Mouse (Mus musculus): ENCODE measurements at regions not wholly inside any gene's neighbourhood (a gene's known extent, or its start where the extent isn't known, plus 50 kb on each side); places are given as distances from the start of the nearest gene placed in this dataset.
A peak's percentile ranks its signal among the peaks of the same experiment; 100 is the strongest.

DNA sequence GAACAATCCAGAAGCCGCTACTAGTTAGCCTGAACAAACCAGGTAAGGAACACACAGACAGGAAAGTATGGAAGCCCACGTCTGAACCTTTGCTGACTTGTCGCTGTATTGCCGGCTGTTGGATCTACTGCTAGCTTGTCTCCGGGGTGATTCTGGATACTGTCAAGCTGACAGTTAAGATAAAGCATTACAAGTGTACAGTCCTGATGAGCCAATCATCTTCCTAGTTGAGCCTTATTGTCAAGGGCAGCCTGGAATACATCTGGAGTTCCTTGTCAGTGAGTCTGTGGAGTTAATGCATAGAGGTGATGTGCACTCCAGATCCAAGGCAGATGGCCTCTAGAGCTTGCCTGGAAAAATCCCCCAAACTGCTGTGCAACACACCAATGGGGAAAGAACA, 157.8 kb upstream of the Dynlrb2 start:
- no peak for ATAC-seq (ENCODE audit: low FRiP score, low TSS enrichment)
- Histone ChIP-seq H3K9me3 (ENCODE audit: control insufficient read depth, low read length) (no peaks in the 10 kb centered on the region), H3K36me3 (ENCODE audit: control insufficient read depth, insufficient read depth, low read length) (no peaks in the 10 kb centered on the region), H3K27me3 (ENCODE audit: control insufficient read depth, insufficient read depth, low read length) (no peaks in the 10 kb centered on the region), H3K27ac (replicated peaks; ENCODE audit: low read depth, low read length) (no peak overlapping the region), H3K4me2 (ENCODE audit: low read length) (no peak overlapping the region), H3K9ac (replicated peaks; ENCODE audit: low read length) (no peak overlapping the region), H3K4me3 (replicated peaks; ENCODE audit: low read depth, low read length) (no peak overlapping the region), H3K4me1 (ENCODE audit: control insufficient read depth, insufficient read depth, low read length) (no peaks in the 10 kb centered on the region)
- DNase-seq, result no peak
- whole genome bisulfite sequencing, result 92% methylated on average over 5 of the region's 5 CpGs

DNA sequence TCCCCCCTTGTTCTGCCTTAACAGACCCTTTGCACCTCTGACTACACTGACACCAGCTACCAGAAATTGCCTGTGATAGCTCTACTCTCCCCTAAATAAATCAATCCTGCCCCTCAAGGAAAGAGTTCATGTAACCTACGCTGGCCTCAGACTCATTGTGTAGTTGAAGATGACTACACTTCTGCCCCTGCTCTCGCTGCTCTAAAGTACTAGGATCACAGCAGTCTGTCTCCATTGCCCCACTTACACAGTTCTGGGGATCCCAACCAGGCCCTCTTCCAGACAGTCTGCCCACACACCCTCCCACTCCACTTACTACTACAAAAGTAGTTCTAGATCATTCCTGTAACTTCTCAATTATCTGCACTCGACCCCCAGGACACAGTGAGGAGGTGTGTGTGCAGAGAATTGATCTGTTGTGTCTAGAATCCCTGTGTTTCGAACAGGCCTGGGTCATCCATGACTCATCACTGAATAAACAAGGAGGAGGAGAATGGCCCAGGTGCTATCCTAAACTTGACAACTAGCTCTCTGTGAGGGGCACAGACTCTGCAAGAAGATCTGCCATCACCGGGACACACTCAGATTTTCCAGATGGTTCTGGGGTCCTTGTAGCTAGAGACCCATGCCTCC, 160.1 kb upstream of the Dynlrb2 start:
- Histone ChIP-seq H3K4me1 (ENCODE audit: control insufficient read depth, insufficient read depth, low read length) (no peaks in the 10 kb centered on the region), H3K36me3 (ENCODE audit: control insufficient read depth, insufficient read depth, low read length) (no peaks in the 10 kb centered on the region), H3K27ac (replicated peaks; ENCODE audit: low read depth, low read length) (no peak overlapping the region), H3K27me3 (ENCODE audit: control insufficient read depth, insufficient read depth, low read length) (no peaks in the 10 kb centered on the region), H3K9me3 (ENCODE audit: control insufficient read depth, low read length) (no peaks in the 10 kb centered on the region), H3K4me3 (replicated peaks; ENCODE audit: low read depth, low read length) (no peak overlapping the region), H3K4me2 (ENCODE audit: low read length) (no peak overlapping the region), H3K9ac (replicated peaks; ENCODE audit: low read length) (no peak overlapping the region)
- no peak for ATAC-seq (ENCODE audit: low FRiP score, low TSS enrichment)
- no peak for DNase-seq
- WGBS, result 92% methylated on average over 5 of the region's 5 CpGs

DNA sequence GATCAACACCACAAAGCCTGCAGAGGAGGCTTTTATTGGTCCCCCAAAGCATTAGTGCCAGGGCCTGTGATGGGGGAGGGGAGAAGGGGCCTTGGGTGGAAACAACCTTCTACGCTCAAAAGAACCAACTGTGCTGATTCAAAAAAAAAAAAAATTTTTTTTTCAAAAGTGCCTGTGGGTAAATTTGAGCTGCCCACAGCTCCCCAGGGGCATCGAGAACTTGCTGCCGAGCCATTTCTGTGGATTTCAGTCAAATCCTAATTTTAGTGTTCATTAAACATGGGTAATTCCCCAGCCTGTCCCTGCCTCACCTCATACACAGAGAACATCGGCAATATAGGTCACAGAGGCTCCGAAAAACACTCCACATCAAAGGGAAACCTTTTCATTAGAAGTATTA, 161.2 kb upstream of the Dynlrb2 start:
- H3K4me2 ChIP-seq (ENCODE audit: low read length), result no peak overlapping the region
- H3K27ac ChIP-seq (replicated peaks; ENCODE audit: low read depth, low read length), result no peak overlapping the region
- WGBS, result 79% methylated on average over 5 of the region's 5 CpGs
- no peaks in the 10 kb centered on the region for H3K9me3 ChIP-seq (ENCODE audit: control insufficient read depth, low read length)
- no peaks in the 10 kb centered on the region for H3K27me3 ChIP-seq (ENCODE audit: control insufficient read depth, insufficient read depth, low read length)
- H3K36me3 ChIP-seq (ENCODE audit: control insufficient read depth, insufficient read depth, low read length), result no peaks in the 10 kb centered on the region
- no peak overlapping the region for H3K4me3 ChIP-seq (replicated peaks; ENCODE audit: low read depth, low read length)
- no peaks in the 10 kb centered on the region for H3K4me1 ChIP-seq (ENCODE audit: control insufficient read depth, insufficient read depth, low read length)
- ATAC-seq (ENCODE audit: low FRiP score, low TSS enrichment), result no peak
- no peak overlapping the region for H3K9ac ChIP-seq (replicated peaks; ENCODE audit: low read length)
- DNase-seq, result no peak

DNA sequence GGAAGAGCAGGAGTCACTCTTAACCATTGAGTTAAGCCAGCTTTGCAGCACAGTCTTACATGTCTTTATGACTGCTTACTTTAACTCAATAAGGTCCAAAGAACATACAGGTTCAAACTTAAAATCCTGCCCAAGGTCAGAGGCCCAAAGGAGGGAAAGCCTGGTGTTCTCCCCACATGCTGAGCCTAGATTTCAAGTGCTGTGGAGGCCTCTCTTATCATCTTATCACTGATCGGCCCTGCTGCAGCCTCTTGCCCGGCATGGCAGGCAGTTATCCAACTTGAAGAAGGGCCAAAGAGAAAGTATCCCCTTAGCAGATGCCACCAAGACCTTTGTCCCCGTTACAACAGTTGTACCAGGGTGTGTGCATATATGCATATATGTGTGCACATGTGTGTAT, 170.0 kb upstream of the Dynlrb2 start:
- H3K9ac ChIP-seq (replicated peaks; ENCODE audit: low read length), result no peak overlapping the region
- DNase-seq, result no peak
- no peak overlapping the region for H3K4me2 ChIP-seq (ENCODE audit: low read length)
- ATAC-seq (ENCODE audit: low FRiP score, low TSS enrichment), result no peak
- H3K27ac ChIP-seq (replicated peaks; ENCODE audit: low read depth, low read length), result no peak overlapping the region
- WGBS, result 85% methylated on average over 3 of the region's 3 CpGs
- H3K9me3 ChIP-seq (ENCODE audit: control insufficient read depth, low read length), result no peaks in the 10 kb centered on the region
- H3K4me1 ChIP-seq (ENCODE audit: control insufficient read depth, insufficient read depth, low read length), result no peaks in the 10 kb centered on the region
- no peak overlapping the region for H3K4me3 ChIP-seq (replicated peaks; ENCODE audit: low read depth, low read length)
- H3K36me3 ChIP-seq (ENCODE audit: control insufficient read depth, insufficient read depth, low read length), result no peaks in the 10 kb centered on the region
- no peaks in the 10 kb centered on the region for H3K27me3 ChIP-seq (ENCODE audit: control insufficient read depth, insufficient read depth, low read length)

DNA sequence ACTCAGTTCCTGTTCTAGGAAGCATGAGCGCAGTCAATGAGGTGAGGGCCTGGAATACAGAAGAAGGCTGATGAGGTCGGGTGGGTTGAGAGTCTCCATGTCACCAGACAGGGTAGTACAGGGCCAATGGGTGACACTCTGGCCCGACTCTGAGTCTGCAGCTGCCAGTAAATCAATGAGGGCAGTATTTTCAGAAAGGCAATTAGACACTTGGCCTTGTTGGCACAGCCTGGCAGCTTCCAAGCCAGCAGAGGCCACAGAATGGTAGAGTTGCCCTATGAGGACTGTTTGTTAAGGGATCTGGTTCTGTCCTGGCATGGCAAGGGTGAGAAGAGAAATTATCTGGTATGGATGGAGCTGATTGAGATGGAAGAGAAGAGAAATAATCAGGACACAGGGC, 170.7 kb upstream of the Dynlrb2 start:
- no peaks in the 10 kb centered on the region for H3K4me1 ChIP-seq (ENCODE audit: control insufficient read depth, insufficient read depth, low read length)
- no peaks in the 10 kb centered on the region for H3K36me3 ChIP-seq (ENCODE audit: control insufficient read depth, insufficient read depth, low read length)
- no peak overlapping the region for H3K27ac ChIP-seq (replicated peaks; ENCODE audit: low read depth, low read length)
- no peaks in the 10 kb centered on the region for H3K27me3 ChIP-seq (ENCODE audit: control insufficient read depth, insufficient read depth, low read length)
- WGBS, result 93% methylated on average over 3 of the region's 3 CpGs
- H3K4me3 ChIP-seq (replicated peaks; ENCODE audit: low read depth, low read length), result no peak overlapping the region
- ATAC-seq (ENCODE audit: low FRiP score, low TSS enrichment) (no peak), DNase-seq (no peak)
- H3K4me2 ChIP-seq (ENCODE audit: low read length), result no peak overlapping the region
- no peak overlapping the region for H3K9ac ChIP-seq (replicated peaks; ENCODE audit: low read length)
- no peaks in the 10 kb centered on the region for H3K9me3 ChIP-seq (ENCODE audit: control insufficient read depth, low read length)

DNA sequence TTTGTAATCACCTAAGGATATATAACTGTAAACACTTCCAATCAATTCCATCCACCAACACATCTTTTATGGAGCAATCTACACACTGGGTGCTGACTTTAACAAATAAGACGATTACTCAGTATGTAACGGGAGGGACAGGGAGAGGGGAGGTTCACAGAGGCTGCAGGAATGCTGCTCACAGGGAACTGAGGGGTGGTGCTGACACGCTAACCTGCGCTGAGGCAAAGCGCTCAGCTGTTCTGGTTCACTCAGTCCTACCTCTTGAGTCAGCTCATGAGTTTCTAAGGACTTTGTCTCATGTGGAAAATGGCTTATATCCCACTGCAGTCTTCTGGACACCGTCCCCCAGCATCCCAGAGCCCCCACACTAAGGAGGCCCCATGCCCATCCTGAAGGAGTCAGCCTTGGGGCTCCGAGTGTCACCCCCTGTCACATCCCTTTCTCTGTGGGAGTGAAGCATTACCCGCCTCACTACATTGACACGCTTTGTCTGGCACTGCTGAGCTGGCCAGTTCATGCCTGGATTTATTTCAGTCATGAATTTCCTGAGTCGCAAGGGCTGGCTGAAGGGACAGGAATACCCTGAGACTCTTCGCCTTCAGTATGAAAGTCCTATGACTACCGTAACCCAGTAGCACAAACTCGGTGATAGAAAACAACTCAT, 184.6 kb upstream of the Dynlrb2 start:
- ATAC-seq (ENCODE audit: low FRiP score, low TSS enrichment), result no peak
- H3K9ac ChIP-seq (replicated peaks; ENCODE audit: low read length), result no peak overlapping the region
- peaks cover 8% of the 10 kb centered on the region; the same call in 1 of the 2 replicates for H3K4me1 ChIP-seq (ENCODE audit: control insufficient read depth, insufficient read depth, low read length)
- no peak overlapping the region for H3K4me3 ChIP-seq (replicated peaks; ENCODE audit: low read depth, low read length)
- no peaks in the 10 kb centered on the region for H3K9me3 ChIP-seq (ENCODE audit: control insufficient read depth, low read length)
- no peak overlapping the region for H3K27ac ChIP-seq (replicated peaks; ENCODE audit: low read depth, low read length)
- no peaks in the 10 kb centered on the region for H3K27me3 ChIP-seq (ENCODE audit: control insufficient read depth, insufficient read depth, low read length)
- no peak overlapping the region for H3K4me2 ChIP-seq (ENCODE audit: low read length)
- 84% methylated on average over 13 of the region's 13 CpGs for WGBS
- H3K36me3 ChIP-seq (ENCODE audit: control insufficient read depth, insufficient read depth, low read length), result no peaks in the 10 kb centered on the region
- no peak for DNase-seq

DNA sequence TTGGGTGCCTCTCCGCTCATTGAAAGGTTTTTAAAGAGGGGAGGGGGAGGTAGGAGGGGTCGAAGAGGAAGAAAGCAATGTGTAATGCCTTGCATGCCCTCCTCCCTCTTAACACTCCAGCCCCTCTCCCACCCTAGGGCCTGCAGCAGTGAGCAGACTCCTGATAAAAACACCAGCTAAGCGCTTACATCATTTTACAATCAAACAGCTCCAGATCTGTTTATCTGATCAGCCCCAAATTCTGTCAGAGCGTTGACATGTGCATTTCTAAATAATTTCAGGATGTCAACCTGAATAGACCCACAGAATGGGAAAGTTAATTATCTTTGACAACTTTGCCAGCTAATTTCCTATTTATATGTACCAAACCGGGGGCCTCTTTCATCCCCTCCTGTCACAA, 189.4 kb upstream of the Dynlrb2 start:
- Histone ChIP-seq H3K4me3 (replicated peaks; ENCODE audit: low read depth, low read length) (no peak overlapping the region), H3K27ac (replicated peaks; ENCODE audit: low read depth, low read length) (no peak overlapping the region), H3K4me1 (ENCODE audit: control insufficient read depth, insufficient read depth, low read length) (peaks cover 9% of the 10 kb centered on the region; the same call in 1 of the 2 replicates), H3K36me3 (ENCODE audit: control insufficient read depth, insufficient read depth, low read length) (no peaks in the 10 kb centered on the region), H3K27me3 (ENCODE audit: control insufficient read depth, insufficient read depth, low read length) (no peaks in the 10 kb centered on the region), H3K9ac (replicated peaks; ENCODE audit: low read length) (no peak overlapping the region), H3K9me3 (ENCODE audit: control insufficient read depth, low read length) (no peaks in the 10 kb centered on the region), H3K4me2 (ENCODE audit: low read length) (no peak overlapping the region)
- DNase-seq (peak; percentile 12), ATAC-seq (ENCODE audit: low FRiP score, low TSS enrichment) (no peak)
- 29% methylated on average over 5 of the region's 5 CpGs for WGBS

DNA sequence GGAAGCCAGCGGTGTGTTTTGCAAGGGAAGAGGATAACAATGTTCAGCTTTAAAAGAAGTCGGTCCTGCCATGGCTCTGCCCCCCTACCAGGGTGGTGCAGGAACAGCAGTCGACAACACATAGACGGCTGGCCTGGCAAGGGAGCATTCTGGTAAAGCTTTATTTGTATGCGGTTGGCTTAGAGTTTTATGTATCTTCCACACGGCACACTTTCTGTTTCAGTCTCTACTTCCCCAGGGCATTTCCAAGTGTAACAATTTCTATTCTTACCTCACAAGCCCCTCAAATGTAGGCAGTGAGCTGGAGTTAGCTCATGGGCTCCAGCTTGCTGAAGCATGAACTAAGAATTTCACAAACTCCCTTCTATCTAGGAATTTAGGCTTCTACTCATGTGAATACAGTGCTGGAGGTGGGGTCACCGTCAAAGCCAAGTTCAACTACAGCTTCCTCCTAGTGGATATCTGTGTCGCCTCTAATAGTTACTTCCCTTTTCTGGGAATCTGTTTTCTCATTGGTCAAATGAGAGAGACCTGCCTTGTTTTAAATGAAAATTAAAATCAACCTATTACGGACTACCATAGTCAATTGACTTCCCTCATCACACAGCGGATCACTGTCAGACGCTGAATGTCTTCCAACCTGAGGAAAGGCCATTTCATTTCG, 190.2 kb upstream of the Dynlrb2 start:
- DNase-seq, result no peak
- H3K4me1 ChIP-seq (ENCODE audit: control insufficient read depth, insufficient read depth, low read length), result peaks cover 9% of the 10 kb centered on the region; the same call in 1 of the 2 replicates
- no peaks in the 10 kb centered on the region for H3K9me3 ChIP-seq (ENCODE audit: control insufficient read depth, low read length)
- 90% methylated on average over 12 of the region's 12 CpGs for WGBS
- H3K36me3 ChIP-seq (ENCODE audit: control insufficient read depth, insufficient read depth, low read length), result no peaks in the 10 kb centered on the region
- no peak for ATAC-seq (ENCODE audit: low FRiP score, low TSS enrichment)
- H3K9ac ChIP-seq (replicated peaks; ENCODE audit: low read length), result no peak overlapping the region
- H3K27me3 ChIP-seq (ENCODE audit: control insufficient read depth, insufficient read depth, low read length), result no peaks in the 10 kb centered on the region
- no peak overlapping the region for H3K4me2 ChIP-seq (ENCODE audit: low read length)
- H3K27ac ChIP-seq (replicated peaks; ENCODE audit: low read depth, low read length), result no peak overlapping the region
- H3K4me3 ChIP-seq (replicated peaks; ENCODE audit: low read depth, low read length), result no peak overlapping the region

DNA sequence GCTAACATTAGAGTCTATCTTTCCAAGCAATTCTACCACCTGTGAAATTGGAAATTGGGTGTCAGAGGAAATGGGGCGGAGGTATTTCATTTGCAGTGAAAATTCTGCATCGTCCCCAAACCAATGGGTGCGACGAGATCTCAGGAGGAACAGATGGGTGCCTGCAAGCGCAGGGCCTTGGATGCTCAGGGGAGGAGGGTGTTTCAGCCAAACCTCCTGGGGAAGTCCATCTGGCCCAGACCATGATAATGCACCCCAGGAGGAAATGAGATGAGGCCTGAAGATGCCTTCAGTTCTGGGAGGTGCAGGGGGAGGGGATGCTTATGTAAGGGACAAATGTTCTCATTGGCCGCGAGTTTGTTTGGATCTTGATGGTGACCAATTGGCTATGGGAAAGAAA, 205.9 kb upstream of the Dynlrb2 start:
- H3K9ac ChIP-seq (replicated peaks; ENCODE audit: low read length), result no peak overlapping the region
- 94% methylated on average over 7 of the region's 7 CpGs for WGBS
- H3K4me2 ChIP-seq (ENCODE audit: low read length), result no peak overlapping the region
- no peaks in the 10 kb centered on the region for H3K4me1 ChIP-seq (ENCODE audit: control insufficient read depth, insufficient read depth, low read length)
- no peaks in the 10 kb centered on the region for H3K27me3 ChIP-seq (ENCODE audit: control insufficient read depth, insufficient read depth, low read length)
- no peaks in the 10 kb centered on the region for H3K36me3 ChIP-seq (ENCODE audit: control insufficient read depth, insufficient read depth, low read length)
- no peak for DNase-seq
- no peak overlapping the region for H3K4me3 ChIP-seq (replicated peaks; ENCODE audit: low read depth, low read length)
- no peak for ATAC-seq (ENCODE audit: low FRiP score, low TSS enrichment)
- H3K27ac ChIP-seq (replicated peaks; ENCODE audit: low read depth, low read length), result no peak overlapping the region
- H3K9me3 ChIP-seq (ENCODE audit: control insufficient read depth, low read length), result no peaks in the 10 kb centered on the region

Data from midbrain, embryonic 14.5 days (tissue).